Mouse (Mus musculus): Measurements from ENCODE around the gene Gzma. TPM values are rescaled to one million over a fixed set of nuclear protein-coding genes. Genes with fewer than 3 reads are reported as not detected.

Gene Gzma
- polyA plus RNA-seq (2015; fragmentation: Nextera tagmentation; extraction: Ambion mirVana), result 5.6 and 45.0 TPM in 2 replicates

GRCm38 (mm10) chr13:113100879-113101278, at the start of gene Gzma:
Gene Gzma (minus strand): TSS chr13:113100981.
- no peak within 1 kb of the TSS for H3K27ac ChIP-seq
- no peak within 1 kb of the TSS for H3K4me2 ChIP-seq
- 70% methylated on average over 6 of the region's 6 CpGs for WGBS
- no peak for ATAC-seq (replicated peaks; ENCODE audit: insufficient number of reproducible peaks, insufficient read depth, low FRiP score, low read depth)
- no peaks in the 10 kb centered on the region for H3K4me1 ChIP-seq (replicated peaks)
- H3K9me3 ChIP-seq (replicated peaks), result no peaks in the 10 kb centered on the region
- no peak within 1 kb of the TSS for H3K4me3 ChIP-seq
- no peaks in the 10 kb centered on the region for H3K27me3 ChIP-seq
- H3K9ac ChIP-seq, result no peak within 1 kb of the TSS
- H3K36me3 ChIP-seq, result no peaks in the 10 kb centered on the region

GRCm38 (mm10) chr13:113139597-113139996, 38.8 kb upstream of the Gzma start:
- H3K9me3 ChIP-seq (replicated peaks), result no peaks in the 10 kb centered on the region
- H3K27ac ChIP-seq, result no peak overlapping the region
- H3K9ac ChIP-seq, result no peak overlapping the region

GRCm38 (mm10) chr13:113129974-113130373, 29.2 kb upstream of the Gzma start:
- no peak for ATAC-seq (replicated peaks; ENCODE audit: insufficient number of reproducible peaks, insufficient read depth, low FRiP score, low read depth)
- H3K4me3 ChIP-seq, result no peak overlapping the region
- no peaks in the 10 kb centered on the region for H3K4me1 ChIP-seq (replicated peaks)
- H3K27ac ChIP-seq, result no peak overlapping the region
- no peaks in the 10 kb centered on the region for H3K9me3 ChIP-seq (replicated peaks)
- 78% methylated on average over 1 of the region's 1 CpGs for WGBS
- no peaks in the 10 kb centered on the region for H3K27me3 ChIP-seq
- H3K4me2 ChIP-seq, result no peak overlapping the region
- no peak overlapping the region for H3K9ac ChIP-seq
- no peaks in the 10 kb centered on the region for H3K36me3 ChIP-seq

More at GRCm38 (mm10) chr13:113139597-113139996, 38.8 kb upstream of the Gzma start:
- Histone ChIP-seq H3K4me2 (no peak overlapping the region), H3K4me1 (replicated peaks) (no peaks in the 10 kb centered on the region), H3K36me3 (no peaks in the 10 kb centered on the region), H3K4me3 (no peak overlapping the region), H3K27me3 (no peaks in the 10 kb centered on the region)
- ATAC-seq (replicated peaks; ENCODE audit: insufficient number of reproducible peaks, insufficient read depth, low FRiP score, low read depth), result no peak
- 96% methylated on average over 1 of the region's 1 CpGs for WGBS

GRCm38 (mm10) chr13:113121326-113121725, 20.5 kb upstream of the Gzma start:
- Histone ChIP-seq H3K4me2 (no peak overlapping the region), H3K9ac (no peak overlapping the region), H3K4me3 (no peak overlapping the region), H3K9me3 (replicated peaks) (no peaks in the 10 kb centered on the region), H3K4me1 (replicated peaks) (no peaks in the 10 kb centered on the region), H3K27ac (no peak overlapping the region), H3K27me3 (no peaks in the 10 kb centered on the region), H3K36me3 (no peaks in the 10 kb centered on the region)
- ATAC-seq (replicated peaks; ENCODE audit: insufficient number of reproducible peaks, insufficient read depth, low FRiP score, low read depth), result no peak
- WGBS, result 85% methylated on average over 14 of the region's 14 CpGs

GRCm38 (mm10) chr13:113120324-113121237, 19.8 kb upstream of the Gzma start:
- Histone ChIP-seq H3K9me3 (replicated peaks) (no peaks in the 10 kb centered on the region), H3K36me3 (no peaks in the 10 kb centered on the region), H3K27ac (no peak overlapping the region), H3K9ac (no peak overlapping the region), H3K4me2 (no peak overlapping the region), H3K4me1 (replicated peaks) (no peaks in the 10 kb centered on the region), H3K4me3 (no peak overlapping the region), H3K27me3 (no peaks in the 10 kb centered on the region)
- no peak for ATAC-seq (replicated peaks; ENCODE audit: insufficient number of reproducible peaks, insufficient read depth, low FRiP score, low read depth)
- WGBS, result 82% methylated on average over 17 of the region's 17 CpGs

- Histone ChIP-seq H3K4me3 (no peak overlapping the region), H3K9me3 (replicated peaks) (no peaks in the 10 kb centered on the region), H3K27me3 (no peaks in the 10 kb centered on the region), H3K36me3 (no peaks in the 10 kb centered on the region), H3K9ac (no peak overlapping the region), H3K4me1 (replicated peaks) (no peaks in the 10 kb centered on the region), H3K4me2 (no peak overlapping the region), H3K27ac (no peak overlapping the region)
- ATAC-seq (replicated peaks; ENCODE audit: insufficient number of reproducible peaks, insufficient read depth, low FRiP score, low read depth), result no peak
- WGBS, result 43% methylated on average over 4 of the region's 4 CpGs
Observed at GRCm38 (mm10) chr13:113118977-113119376, 18.2 kb upstream of the Gzma start.

GRCm38 (mm10) chr13:113104759-113105158, 4.0 kb upstream of the Gzma start:
- Histone ChIP-seq H3K27me3 (no peaks in the 10 kb centered on the region), H3K4me1 (replicated peaks) (no peaks in the 10 kb centered on the region), H3K9me3 (replicated peaks) (no peaks in the 10 kb centered on the region), H3K9ac (no peak overlapping the region), H3K36me3 (no peaks in the 10 kb centered on the region), H3K27ac (no peak overlapping the region), H3K4me3 (no peak overlapping the region), H3K4me2 (no peak overlapping the region)
- ATAC-seq (replicated peaks; ENCODE audit: insufficient number of reproducible peaks, insufficient read depth, low FRiP score, low read depth), result no peak
- WGBS, result 83% methylated on average over 10 of the region's 10 CpGs

- Histone ChIP-seq H3K4me3 (no peak overlapping the region), H3K4me1 (replicated peaks) (no peaks in the 10 kb centered on the region), H3K9ac (no peak overlapping the region), H3K4me2 (no peak overlapping the region), H3K27me3 (no peaks in the 10 kb centered on the region), H3K9me3 (replicated peaks) (no peaks in the 10 kb centered on the region), H3K36me3 (no peaks in the 10 kb centered on the region), H3K27ac (no peak overlapping the region)
- no peak for ATAC-seq (replicated peaks; ENCODE audit: insufficient number of reproducible peaks, insufficient read depth, low FRiP score, low read depth)
- WGBS, result 57% methylated on average over 10 of the region's 10 CpGs
Observed at GRCm38 (mm10) chr13:113101804-113102203, 1.0 kb upstream of the Gzma start.

- H3K4me2 ChIP-seq, result no peak overlapping the region; the same call in 1 of the 2 replicates
- 81% methylated on average over 2 of the region's 2 CpGs for WGBS
- H3K27me3 ChIP-seq, result no peaks in the 10 kb centered on the region
- H3K9me3 ChIP-seq (replicated peaks), result no peaks in the 10 kb centered on the region
- H3K36me3 ChIP-seq, result no peaks in the 10 kb centered on the region
- no peak for ATAC-seq (replicated peaks; ENCODE audit: insufficient number of reproducible peaks, insufficient read depth, low FRiP score, low read depth)
- H3K4me1 ChIP-seq (replicated peaks), result no peaks in the 10 kb centered on the region
- H3K9ac ChIP-seq, result no peak overlapping the region
- no peak overlapping the region for H3K4me3 ChIP-seq
- H3K27ac ChIP-seq, result no peak overlapping the region
Observed at GRCm38 (mm10) chr13:113098406-113098805, 2.4 kb downstream of the Gzma start.

- 63% methylated on average over 3 of the region's 3 CpGs for WGBS
- H3K4me2 ChIP-seq, result no peak overlapping the region
- no peak overlapping the region for H3K9ac ChIP-seq
- ATAC-seq (replicated peaks; ENCODE audit: insufficient number of reproducible peaks, insufficient read depth, low FRiP score, low read depth), result no peak
- no peaks in the 10 kb centered on the region for H3K4me1 ChIP-seq (replicated peaks)
- H3K9me3 ChIP-seq (replicated peaks), result no peaks in the 10 kb centered on the region
- no peaks in the 10 kb centered on the region for H3K27me3 ChIP-seq
- H3K4me3 ChIP-seq, result no peak overlapping the region
- H3K27ac ChIP-seq, result no peak overlapping the region
- H3K36me3 ChIP-seq, result no peaks in the 10 kb centered on the region
Observed at GRCm38 (mm10) chr13:113097011-113097410, 3.8 kb downstream of the Gzma start.

GRCm38 (mm10) chr13:113094618-113095017, 6.2 kb downstream of the Gzma start:
- no peak for ATAC-seq (replicated peaks; ENCODE audit: insufficient number of reproducible peaks, insufficient read depth, low FRiP score, low read depth)
- no peak overlapping the region for H3K27ac ChIP-seq
- H3K9me3 ChIP-seq (replicated peaks), result no peaks in the 10 kb centered on the region
- no peaks in the 10 kb centered on the region for H3K4me1 ChIP-seq (replicated peaks)
- H3K4me2 ChIP-seq, result no peak overlapping the region
- H3K9ac ChIP-seq, result no peak overlapping the region
- 48% methylated on average over 1 of the region's 1 CpGs for WGBS
- H3K4me3 ChIP-seq, result no peak overlapping the region
- H3K27me3 ChIP-seq, result no peaks in the 10 kb centered on the region
- H3K36me3 ChIP-seq, result no peaks in the 10 kb centered on the region

GRCm38 (mm10) chr13:113090489-113090888, 10.3 kb downstream of the Gzma start:
- Histone ChIP-seq H3K27ac (no peak overlapping the region), H3K4me2 (no peak overlapping the region), H3K9ac (no peak overlapping the region), H3K4me3 (no peak overlapping the region), H3K4me1 (replicated peaks) (no peaks in the 10 kb centered on the region), H3K27me3 (no peaks in the 10 kb centered on the region), H3K36me3 (no peaks in the 10 kb centered on the region), H3K9me3 (replicated peaks) (no peaks in the 10 kb centered on the region)
- no peak for ATAC-seq (replicated peaks; ENCODE audit: insufficient number of reproducible peaks, insufficient read depth, low FRiP score, low read depth)
- 60% methylated on average over 8 of the region's 8 CpGs for WGBS

All from heart, embryonic 15.5 days (tissue).